Mouse (Mus musculus) heart, postnatal 0 days (tissue): ENCODE measurements at regions not wholly inside any gene's neighbourhood (a gene's known extent, or its start where the extent isn't known, plus 50 kb on each side); places are given as distances from the start of the nearest gene placed in this dataset.

Experiments used
- CTCF ChIP-seq: IDR thresholded peaks from 2 replicates; pipeline ENCODE4 v1.5.1; 2016; ENCODE audit warnings: antibody characterized with exemption, control low read depth, low read depth
- EP300 ChIP-seq: IDR thresholded peaks from 2 replicates; pipeline ENCODE4 v1.6.1; 2016; ENCODE audit warnings: antibody characterized with exemption, low read depth

DNA sequence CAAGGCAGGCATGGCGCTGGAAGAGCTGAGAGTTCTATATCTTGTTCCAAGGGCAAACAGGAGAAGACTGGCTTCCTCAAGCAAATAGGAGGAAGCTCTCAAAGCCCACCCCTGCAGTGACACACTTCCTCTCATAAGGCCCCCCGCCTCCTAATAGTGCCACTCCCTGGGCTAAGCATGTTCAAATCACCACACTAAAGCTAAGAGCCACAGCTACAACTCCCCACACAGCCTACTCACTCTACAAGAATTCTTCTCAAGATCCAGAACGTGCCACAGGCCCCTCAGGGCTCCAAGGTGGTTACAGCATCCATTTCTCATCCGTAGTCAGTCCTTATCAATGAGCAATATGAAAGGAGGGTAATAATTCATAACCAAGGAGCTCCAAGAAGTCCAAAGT, 103.4 kb upstream of the Map4k3 start:
- TF ChIP-seq CTCF: no peak
- TF ChIP-seq EP300: no peak
